ENCODE assay signal across 23 mouse cellular contexts in the genomic region with DNA sequence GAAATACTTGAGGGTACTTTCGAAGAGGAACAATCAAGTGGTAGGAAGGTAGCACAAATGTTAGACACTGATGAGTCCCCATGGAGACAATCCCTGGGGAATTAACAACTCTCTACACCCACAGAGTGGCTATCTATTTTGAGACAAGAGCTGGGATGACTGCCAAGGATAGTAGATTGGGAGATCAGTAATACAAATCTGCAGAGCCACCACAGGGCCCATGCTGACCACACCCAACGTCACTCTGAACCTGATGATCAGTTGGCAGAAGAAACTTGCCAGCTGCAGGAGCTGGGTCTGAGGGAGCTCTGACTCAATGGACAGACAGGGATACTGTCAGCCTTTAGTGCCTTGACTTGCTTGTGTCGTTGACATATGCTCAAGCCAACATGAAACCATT.
DNase-seq lines count a peak whose midpoint lies in the region; ATAC-seq lines count a peak whose summit lies in the region.
"Had no signal": no experiment of that assay in that cellular context is flagged by ENCODE, and none has a peak within 500 bp of the region (broad histone marks: within the 10 kb centered on the region; RNA-seq: fewer than 3 reads in every experiment).

No protein-coding gene starts in this region.

- no peaks in the 10 kb centered on the region for H3K4me1 ChIP-seq in midbrain, embryonic 16.5 days (ENCODE audit: control insufficient read depth, insufficient read depth, low read length)

- no peak overlapping the region for H3K9ac ChIP-seq in midbrain, embryonic 16.5 days (ENCODE audit: low read depth, low read length)
- H3K9ac ChIP-seq: heart, embryonic 13.5 days; hindbrain, embryonic 14.5 days; limb, embryonic 15.5 days; liver, embryonic 15.5 days; midbrain, embryonic 12.5 days; neural tube, embryonic 13.5 days had no signal

- H3K4me3 ChIP-seq in midbrain, embryonic 16.5 days (ENCODE audit: low read depth, low read length): no peak overlapping the region
- H3K4me3 ChIP-seq: erythroblast, embryonic 14.5 days; heart, embryonic 13.5 days; limb, embryonic 15.5 days; liver, embryonic 15.5 days; midbrain, embryonic 12.5 days; neural tube, embryonic 13.5 days had no signal

- peak; percentile 49 to 69 for DNase-seq in frontal cortex, adult 2 months (ENCODE audit: extremely low spot score in 1 of 2, low spot score in 1 of 2)
- no peak for DNase-seq in frontal cortex, postnatal 10 days (ENCODE audit: low spot score in 2 of 2)
- DNase-seq in right cerebral cortex, adult 18-20 months: peak; percentile 57
- no peak for DNase-seq in right cerebral cortex, postnatal 14 days
- peak; percentile 22 to 34 for DNase-seq in left cerebral cortex, postnatal 10 days (ENCODE audit: extremely low spot score in 1 of 2, low spot score in 2 of 2)
- no peak for DNase-seq in ovary, postnatal 14 days (ENCODE audit: low spot score)
- DNase-seq: adrenal gland, postnatal 36 days; cerebellum, adult 2 months; cerebellum, postnatal 36 days; gastrocnemius, postnatal 10 days; heart, adult 11 months; kidney, adult 9 months; kidney, postnatal 25 days; thymus, postnatal 25 days had no signal

- no peak for ATAC-seq in midbrain, embryonic 16.5 days
- ATAC-seq: forebrain, embryonic 14.5 days had no signal

- H3K27ac ChIP-seq in midbrain, embryonic 16.5 days (ENCODE audit: low read length): no peak overlapping the region
- H3K27ac ChIP-seq: heart, embryonic 13.5 days; hindbrain, embryonic 14.5 days; limb, embryonic 15.5 days; liver, embryonic 15.5 days; midbrain, embryonic 12.5 days; neural tube, embryonic 13.5 days had no signal

- no peaks in the 10 kb centered on the region for H3K27me3 ChIP-seq in midbrain, embryonic 16.5 days (ENCODE audit: control insufficient read depth, insufficient read depth, low read depth, low read length)
- H3K27me3 ChIP-seq: heart, embryonic 13.5 days; limb, embryonic 15.5 days; liver, embryonic 15.5 days; midbrain, embryonic 12.5 days; neural tube, embryonic 13.5 days had no signal

- intact Hi-C loops in left cerebral cortex, postnatal 10 days (cut with DNase I): no loop called here

- H3K36me3 ChIP-seq in midbrain, embryonic 16.5 days (ENCODE audit: control insufficient read depth, insufficient read depth, low read length): no peaks in the 10 kb centered on the region
- H3K36me3 ChIP-seq: heart, embryonic 13.5 days; limb, embryonic 15.5 days; liver, embryonic 15.5 days; midbrain, embryonic 12.5 days; neural tube, embryonic 13.5 days had no signal

- no peaks in the 10 kb centered on the region for H3K9me3 ChIP-seq in midbrain, embryonic 16.5 days (replicated peaks; ENCODE audit: control insufficient read depth, low read length, poor library complexity, severe bottlenecking)
- H3K9me3 ChIP-seq: heart, embryonic 13.5 days; limb, embryonic 15.5 days; liver, embryonic 15.5 days; midbrain, embryonic 12.5 days; neural tube, embryonic 13.5 days had no signal

- 84% methylated on average over 3 of the region's 3 CpGs for WGBS in midbrain, embryonic 16.5 days

- H3K4me2 ChIP-seq in midbrain, embryonic 16.5 days (ENCODE audit: low read length): no peak overlapping the region
- H3K4me2 ChIP-seq: heart, embryonic 13.5 days; hindbrain, embryonic 14.5 days; limb, embryonic 15.5 days; liver, embryonic 15.5 days; midbrain, embryonic 12.5 days; neural tube, embryonic 13.5 days had no signal

Comparison
In these comparisons a context has a peak if more than half of its experiments do, and no peak if none do; other contexts are left out.
1. DNase-seq: peak in frontal cortex, adult 2 months (2 of 2), right cerebral cortex, adult 18-20 months (single experiment) and left cerebral cortex, postnatal 10 days (2 of 2); none in frontal cortex, postnatal 10 days (0 of 2), right cerebral cortex, postnatal 14 days (single experiment) and ovary, postnatal 14 days (single experiment).